Mouse (Mus musculus) forebrain, postnatal 0 days (tissue): ENCODE measurements around the gene Cyp4f13. TPM values are rescaled to one million over a fixed set of nuclear protein-coding genes. Genes with fewer than 3 reads are reported as not detected.

Experiments
- ATAC-seq: fragments of 200-750 bp; cut with Nextera tagmentation; 2 replicates; pipeline ENCODE4 v1.8.0; 2017; ENCODE audit warnings: mild to moderate bottlenecking, moderate library complexity
- DNase-seq: peaks from one replicate; pipeline ENCODE4 v3.0.0-alpha.2; 2015
- H3K27ac ChIP-seq: fragments of 300-500 bp; sonication (generic); 2 replicates; pipeline ENCODE4 v1.5.1; 2014; ENCODE audit warnings: low read depth, mild to moderate bottlenecking, antibody characterized with exemption, low read length, moderate library complexity, mixed read lengths
- H3K27me3 ChIP-seq: fragments of 300-500 bp; sonication (generic); 2 replicates; pipeline ENCODE4 v1.6.1; 2014; ENCODE audit warnings: mild to moderate bottlenecking, low read length, mixed read lengths; ENCODE audit not compliant: insufficient read depth
- H3K36me3 ChIP-seq: fragments of 300-500 bp; sonication (generic); 2 replicates; pipeline ENCODE4 v1.6.1; 2014; ENCODE audit warnings: mild to moderate bottlenecking, moderate library complexity; ENCODE audit not compliant: insufficient read depth
- H3K4me1 ChIP-seq: fragments of 300-500 bp; sonication (generic); 2 replicates; pipeline ENCODE4 v1.6.1; 2014; ENCODE audit warnings: antibody characterized with exemption; ENCODE audit not compliant: insufficient read depth
- H3K4me2 ChIP-seq: fragments of 300-500 bp; sonication (generic); 2 replicates; pipeline ENCODE4 v1.6.1; 2014; ENCODE audit warnings: low read depth, mild to moderate bottlenecking, moderate library complexity
- H3K4me3 ChIP-seq: fragments of 300-500 bp; sonication (generic); 2 replicates; pipeline ENCODE4 v1.5.1; 2014; ENCODE audit warnings: low read depth, low read length, mixed read lengths
- H3K9ac ChIP-seq: fragments of 300-500 bp; sonication (generic); 2 replicates; pipeline ENCODE4 v1.6.1; 2014; ENCODE audit warnings: mild to moderate bottlenecking
- H3K9me3 ChIP-seq: fragments of 300-500 bp; sonication (generic); 2 replicates; pipeline ENCODE4 v1.6.1; 2016; ENCODE audit warnings: low read length
- CTCF ChIP-seq: sonication (generic); IDR thresholded peaks from 2 replicates; pipeline ENCODE4 v1.5.1; 2016; ENCODE audit warnings: antibody characterized with exemption, control low read depth, low read depth
- WGBS: fragments of 180-500 bp; shearing (Covaris S2); extraction: QIAGEN DNeasy Blood & Tissue Kit; methylation state at CpG from one replicate; pipeline ENCODE4 v1.1.7; 2014; 5-methylcytosine and 5-hydroxymethylcytosine counted together
- polyA plus RNA-seq: library from polyadenylated mRNA; unstranded; fragments of >200 nt; fragmentation: Nextera tagmentation; extraction: Ambion mirVana; gene quantifications from 2 replicates; pipeline ENCODE4 v1.2.1, GENCODE M21; 2015
- total RNA-seq: library from RNA; depleted of rRNA; stranded (reverse); fragments of >200 nt; gene quantifications from 2 replicates; pipeline ENCODE4 v1.2.3, GENCODE M21; 2014

The Cyp4f13 gene
- total and polyA plus RNA-seq, 2 experiments from 2014 or later = 6.9 to 7.8 TPM

- no peaks in the 10 kb centered on the region for H3K36me3 ChIP-seq
- peak overlapping the region; percentile 16; the same call in 1 of the 2 replicates for H3K4me3 ChIP-seq
- no peak; the same call in 1 of the 2 replicates for ATAC-seq
Measured at GRCm38 (mm10) chr17:32905239-32905638, 42.0 kb downstream of the Cyp4f13 start.

GRCm38 (mm10) chr17:32904414-32904813 is 42.8 kb downstream of the Cyp4f13 start:
- no peaks in the 10 kb centered on the region for H3K27me3 ChIP-seq
- peak; percentile 52 for TF ChIP-seq CTCF
- H3K36me3 ChIP-seq = no peaks in the 10 kb centered on the region
- H3K27ac ChIP-seq = no peak overlapping the region
- 70% methylated on average over 2 of the region's 2 CpGs for WGBS
- DNase-seq (no peak), ATAC-seq (no peak)
- no peak overlapping the region for H3K9ac ChIP-seq
- H3K4me3 ChIP-seq = no peak overlapping the region
- H3K4me2 ChIP-seq = no peak overlapping the region
- no peaks in the 10 kb centered on the region for H3K4me1 ChIP-seq
- H3K9me3 ChIP-seq = no peaks in the 10 kb centered on the region

More at GRCm38 (mm10) chr17:32905239-32905638, 42.0 kb downstream of the Cyp4f13 start:
- Histone ChIP-seq H3K27ac (no peak overlapping the region), H3K4me2 (peak overlapping the region; percentile 40), H3K27me3 (no peaks in the 10 kb centered on the region), H3K9me3 (no peaks in the 10 kb centered on the region), H3K9ac (peak overlapping the region; percentile 10), H3K4me1 (no peaks in the 10 kb centered on the region)
- peak; percentile 70 for TF ChIP-seq CTCF
- WGBS = 10% methylated on average over 19 of the region's 19 CpGs
- peak; percentile 44 for DNase-seq

- DNase-seq = no peak
- Histone ChIP-seq H3K4me1 (no peaks in the 10 kb centered on the region), H3K27me3 (no peaks in the 10 kb centered on the region), H3K27ac (no peak overlapping the region), H3K36me3 (no peaks in the 10 kb centered on the region), H3K4me3 (no peak overlapping the region), H3K9ac (no peak overlapping the region), H3K4me2 (no peak overlapping the region), H3K9me3 (no peaks in the 10 kb centered on the region)
- ATAC-seq = no peak
- no peak for TF ChIP-seq CTCF
- 96% methylated on average over 1 of the region's 1 CpGs for WGBS
Measured at GRCm38 (mm10) chr17:32901751-32902525, 45.3 kb downstream of the Cyp4f13 start.

GRCm38 (mm10) chr17:32895421-32895820 is 51.8 kb downstream of the Cyp4f13 start:
- Histone ChIP-seq H3K36me3 (no peaks in the 10 kb centered on the region), H3K4me1 (0 out of 2 replicates have a peak, but pooled peaks cover 3% of the 10 kb centered on the region), H3K27me3 (no peaks in the 10 kb centered on the region), H3K4me3 (no peak overlapping the region), H3K27ac (no peak overlapping the region), H3K4me2 (no peak overlapping the region), H3K9ac (no peak overlapping the region), H3K9me3 (no peaks in the 10 kb centered on the region)
- ATAC-seq = no peak
- DNase-seq = no peak
- WGBS = 92% methylated on average over 4 of the region's 4 CpGs
- no peak for TF ChIP-seq CTCF

GRCm38 (mm10) chr17:32893901-32894300 is 53.3 kb downstream of the Cyp4f13 start:
- DNase-seq (no peak), ATAC-seq (no peak)
- Histone ChIP-seq H3K9me3 (no peaks in the 10 kb centered on the region), H3K9ac (no peak overlapping the region), H3K4me1 (0 out of 2 replicates have a peak, but pooled peaks cover 7% of the 10 kb centered on the region), H3K4me3 (no peak overlapping the region), H3K27me3 (no peaks in the 10 kb centered on the region), H3K4me2 (no peak overlapping the region), H3K36me3 (no peaks in the 10 kb centered on the region), H3K27ac (no peak overlapping the region)
- TF ChIP-seq CTCF = no peak
- 90% methylated on average over 3 of the region's 3 CpGs for WGBS

GRCm38 (mm10) chr17:32891239-32892180 is 55.7 kb downstream of the Cyp4f13 start, which contains the start of gene Zfp870:
Zfp870 (minus strand) TSS chr17:32891642.
- Histone ChIP-seq H3K4me3 (peak within 1 kb of the TSS; percentile 81), H3K36me3 (no peaks in the 10 kb centered on the region; the same call in 1 of the 2 replicates), H3K9me3 (no peaks in the 10 kb centered on the region), H3K27ac (peak within 1 kb of the TSS; percentile 71), H3K9ac (peak within 1 kb of the TSS; percentile 71), H3K4me1 (0 out of 2 replicates have a peak, but pooled peaks cover 7% of the 10 kb centered on the region), H3K4me2 (peak within 1 kb of the TSS; percentile 80), H3K27me3 (no peaks in the 10 kb centered on the region)
- TF ChIP-seq CTCF = peak; percentile 71
- DNase-seq (peak; percentile 93), ATAC-seq (peak; percentile 98)
- 9% methylated on average over 33 of the region's 33 CpGs for whole genome bisulfite sequencing
